Mouse (Mus musculus): ENCODE data around the gene Tmprss13.

GRCm38 (mm10) chr9:45282466-45282865 is 36.4 kb upstream of the Tmprss13 start:
- TF ChIP-seq POLR2A (IDR thresholded peaks at IDR 0.05; ENCODE audit: insufficient read depth, low read depth, low read length) (no peak), CTCF (IDR thresholded peaks at IDR 0.05; ENCODE audit: insufficient read depth, low read depth, low read length) (no peak)
